Mouse (Mus musculus) cortical plate, adult 2 months (tissue): Measurements from ENCODE around the gene Cypt2.
"Not testable (repeated sequence)": the region's sequence is repeated elsewhere in the genome, so short reads cannot be mapped to it uniquely, and the experiment has no call there.

ENCODE experiments used
- CTCF ChIP-seq: fragments of 200-500 bp; IDR thresholded peaks from 2 replicates; pipeline ENCODE4 v1.5.1; 2011; ENCODE audit warnings: mild to moderate bottlenecking, control low read depth, low read length; ENCODE audit not compliant: insufficient read depth; ENCODE audit errors: extremely low read depth
- POLR2A ChIP-seq: fragments of 200-500 bp; IDR thresholded peaks from 2 replicates; pipeline ENCODE4 v1.6.1; 2011; ENCODE audit warnings: mild to moderate bottlenecking, low read length, control low read depth; ENCODE audit not compliant: insufficient read depth; ENCODE audit errors: extremely low read depth

- TF ChIP-seq POLR2A, CTCF: not testable (repeated sequence)
Observed at GRCm38 (mm10) chrX:105499472-105499871, at the start of gene Cypt2.
